Mouse (Mus musculus) c-Kit-positive CD71-negative TER-119-negative erythroid progenitor cells, embryonic 14.5 days (primary cell): ENCODE results near the gene Cela3b.
"Not testable (repeated sequence)": the region's sequence is repeated elsewhere in the genome, so short reads cannot be mapped to it uniquely, and the experiment has no call there.

Source experiments
- DNase-seq: peaks from one replicate; pipeline ENCODE4 v3.0.0-alpha.2; 2013; ENCODE audit warnings: low read depth

Gene Cela3b

GRCm38 (mm10) chr4:137412185-137412709, 18.1 kb downstream of the Cela3b start:
- not testable (repeated sequence) for DNase-seq

- DNase-seq, result no peak
Measured at GRCm38 (mm10) chr4:137409691-137410090, 20.6 kb downstream of the Cela3b start, which contains the start of gene Cela3a. Gene Cela3a (minus strand): TSS chr4:137409791.

GRCm38 (mm10) chr4:137405571-137405970, 24.8 kb downstream of the Cela3b start:
- DNase-seq, result no peak

GRCm38 (mm10) chr4:137396641-137397525, 33.5 kb downstream of the Cela3b start:
- no peak for DNase-seq

- no peak for DNase-seq
Measured at GRCm38 (mm10) chr4:137393378-137394135, 36.8 kb downstream of the Cela3b start.

- DNase-seq, result no peak
Measured at GRCm38 (mm10) chr4:137392874-137393273, 37.5 kb downstream of the Cela3b start.

GRCm38 (mm10) chr4:137391287-137391686, 39.1 kb downstream of the Cela3b start:
- DNase-seq, result no peak

GRCm38 (mm10) chr4:137390196-137390595, 40.1 kb downstream of the Cela3b start:
- no peak for DNase-seq

- DNase-seq, result no peak
Measured at GRCm38 (mm10) chr4:137388983-137389382, 41.4 kb downstream of the Cela3b start.

GRCm38 (mm10) chr4:137388059-137388794, 42.1 kb downstream of the Cela3b start:
- DNase-seq, result peak; percentile 86

- DNase-seq, result no peak
Measured at GRCm38 (mm10) chr4:137387482-137388058, 42.8 kb downstream of the Cela3b start.

- DNase-seq, result no peak
Measured at GRCm38 (mm10) chr4:137380702-137381605, 49.4 kb downstream of the Cela3b start.

GRCm38 (mm10) chr4:137379713-137380255, 50.6 kb downstream of the Cela3b start:
- no peak for DNase-seq

GRCm38 (mm10) chr4:137379085-137379484, 51.3 kb downstream of the Cela3b start:
- no peak for DNase-seq

GRCm38 (mm10) chr4:137377526-137378304, 52.6 kb downstream of the Cela3b start:
- no peak for DNase-seq

- DNase-seq, result no peak
Measured at GRCm38 (mm10) chr4:137376778-137377177, 53.6 kb downstream of the Cela3b start.

- no peak for DNase-seq
Measured at GRCm38 (mm10) chr4:137375314-137376278, 54.7 kb downstream of the Cela3b start.

- DNase-seq, result no peak
Measured at GRCm38 (mm10) chr4:137373711-137374110, 56.6 kb downstream of the Cela3b start.
